Mouse (Mus musculus): ENCODE results near the gene B230217C12Rik.
"Not testable (repeated sequence)": the region's sequence is repeated elsewhere in the genome, so short reads cannot be mapped to it uniquely, and the experiment has no call there.

Gene B230217C12Rik

DNA sequence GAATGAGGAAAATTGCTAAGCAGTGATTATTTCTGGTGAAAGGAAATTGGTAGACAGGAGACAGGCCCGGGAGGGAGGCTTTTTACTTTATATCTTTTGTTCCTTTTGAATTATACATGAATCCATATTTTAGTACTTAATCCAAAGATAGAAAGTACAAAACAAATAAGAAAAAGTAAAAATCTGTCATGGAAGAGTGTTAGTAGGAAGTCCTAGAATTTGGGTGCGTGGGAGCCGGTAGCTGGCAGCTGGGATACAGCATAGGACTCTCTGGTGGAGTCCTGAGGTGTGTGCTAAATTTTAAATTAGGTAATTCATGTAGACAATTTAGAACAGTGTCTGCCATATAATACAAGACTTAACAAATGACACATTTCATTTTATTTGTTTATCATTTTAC, 27.0 kb downstream of the B230217C12Rik start:
- DNase-seq (ENCODE audit: low spot score): no peak

DNA sequence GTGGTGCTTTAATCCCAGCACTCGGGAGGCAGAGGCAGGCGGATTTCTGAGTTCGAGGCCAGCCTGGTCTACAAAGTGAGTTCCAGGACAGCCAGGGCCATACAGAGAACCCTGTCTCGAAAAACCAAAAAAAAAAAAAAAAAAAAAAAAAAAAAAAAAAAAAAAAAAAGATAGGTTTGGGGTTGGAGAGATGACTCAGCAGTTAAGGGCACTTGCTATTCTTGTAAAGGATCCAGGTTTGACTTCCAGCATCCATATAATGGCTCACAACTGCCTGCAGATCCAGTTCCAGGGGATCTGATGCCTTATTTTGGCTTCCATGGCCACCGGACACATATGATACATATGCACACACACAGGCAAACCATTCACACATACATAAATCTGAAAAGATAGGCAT, 31.8 kb downstream of the B230217C12Rik start:
- DNase-seq (ENCODE audit: low spot score): not testable (repeated sequence)

DNA sequence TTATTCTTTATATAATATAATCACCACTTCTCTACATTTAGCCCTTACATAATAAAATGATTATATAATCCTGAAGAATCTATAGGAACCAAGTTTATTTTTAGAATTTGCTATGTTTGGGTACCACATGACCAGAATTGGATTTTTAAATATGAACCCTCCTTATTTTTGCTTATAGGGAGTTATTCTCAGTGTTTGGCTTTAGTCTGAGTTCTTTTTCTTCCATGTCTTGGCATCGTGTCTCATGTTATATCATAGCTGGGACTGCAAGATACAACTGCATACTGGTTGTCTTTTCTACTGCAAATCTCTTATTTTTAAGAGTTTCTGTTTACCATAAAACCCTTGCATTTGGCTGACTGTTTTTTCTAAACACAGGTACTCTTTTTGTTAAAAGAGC, 33.8 kb downstream of the B230217C12Rik start:
- DNase-seq (ENCODE audit: low spot score): no peak

DNA sequence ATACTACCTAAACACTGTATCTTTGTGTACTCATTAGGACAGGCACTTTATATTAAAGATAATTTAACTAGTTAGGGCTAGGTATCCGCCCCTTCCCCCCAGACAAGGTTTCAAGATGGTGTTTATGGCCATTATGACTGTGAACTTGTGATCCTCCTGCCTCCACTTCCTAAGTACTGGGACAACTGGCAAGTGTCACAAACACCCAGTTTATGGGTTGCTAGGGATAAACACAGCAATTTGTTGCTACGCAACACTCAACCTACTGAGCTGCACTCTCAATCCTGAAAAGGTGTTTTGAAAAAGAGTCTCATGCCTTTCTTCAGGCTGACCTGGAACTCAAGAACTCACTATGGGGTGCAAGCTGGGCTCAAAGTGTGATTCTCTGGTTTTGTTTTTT, 36.8 kb downstream of the B230217C12Rik start:
- no peak for DNase-seq (ENCODE audit: low spot score)

DNA sequence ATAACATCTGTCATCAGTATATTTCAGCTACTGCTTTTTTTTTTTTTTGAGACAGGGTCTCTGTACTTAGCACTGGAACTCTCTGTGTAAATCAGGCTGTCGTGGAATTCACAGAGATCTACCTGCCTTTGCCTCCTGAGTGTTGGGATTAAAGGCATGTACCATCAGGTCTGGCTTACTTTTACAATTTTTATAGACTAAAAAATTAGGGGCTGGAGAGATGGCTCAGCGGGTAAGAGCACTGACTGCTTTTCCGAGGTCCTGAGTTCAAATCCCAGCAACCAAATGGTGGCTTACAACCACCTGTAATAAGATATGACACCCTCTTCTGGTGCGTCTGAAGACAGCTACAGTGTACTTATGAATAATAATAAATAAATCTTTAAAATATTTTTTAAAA, 39.8 kb downstream of the B230217C12Rik start:
- DNase-seq (ENCODE audit: low spot score): no peak

DNA sequence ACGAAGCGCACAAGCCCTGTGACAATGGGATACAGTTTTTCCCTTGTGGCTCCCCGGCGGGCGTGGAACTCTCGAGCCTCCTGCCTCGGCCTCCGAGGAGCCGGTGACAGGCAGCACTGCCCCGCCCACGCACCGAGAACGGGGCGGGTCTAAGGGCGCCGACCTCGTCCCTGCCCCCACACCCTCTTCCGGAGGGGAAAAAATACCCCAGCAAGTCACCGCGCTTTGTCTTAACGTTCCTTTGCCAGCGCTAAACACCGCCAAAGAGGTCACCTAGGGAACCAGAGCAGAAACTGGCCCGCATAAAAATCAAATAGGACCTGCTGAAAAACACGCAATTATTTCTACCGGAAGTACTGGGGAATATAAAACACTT, 43.0 kb downstream of the B230217C12Rik start:
- DNase-seq (ENCODE audit: low spot score): no peak

DNA sequence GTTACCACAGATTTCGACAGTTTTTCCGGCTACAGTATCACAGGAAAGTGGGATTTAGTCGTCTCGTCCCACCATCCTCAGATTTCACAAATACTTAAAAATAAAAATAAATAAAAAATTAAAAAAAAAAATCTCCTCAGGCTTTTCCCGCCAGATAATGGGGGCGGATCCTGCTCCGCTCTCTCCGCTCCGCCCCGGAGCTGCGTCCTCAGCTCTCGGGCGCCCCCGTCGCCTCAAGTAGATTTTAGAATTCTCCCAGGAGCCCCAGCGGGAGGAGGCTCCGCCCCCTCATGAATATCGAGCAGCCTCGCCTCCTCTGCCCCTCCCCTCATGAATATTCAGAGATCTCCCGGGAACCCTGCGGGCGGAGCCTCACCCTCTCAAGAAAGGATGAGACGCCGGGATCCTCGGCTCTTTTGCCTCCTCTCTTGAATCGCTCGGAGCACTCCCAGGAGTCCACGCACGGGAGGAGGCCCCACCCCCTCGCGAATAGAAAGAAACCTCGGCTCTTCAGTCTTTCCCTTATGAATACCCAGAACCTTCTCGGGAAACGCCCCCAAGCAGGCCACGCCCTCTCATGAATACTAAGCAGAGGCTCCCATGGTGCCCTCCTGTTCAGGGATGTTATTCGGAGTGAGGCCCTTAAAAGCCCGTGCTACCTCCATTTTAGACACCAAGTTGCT, 43.5 kb downstream of the B230217C12Rik start, which contains the start of gene Fbxo47:
Fbxo47 (minus strand) TSS at position 237 of the 683 bp plus-strand sequence.
- DNase-seq (ENCODE audit: low spot score): peak; percentile 98

DNA sequence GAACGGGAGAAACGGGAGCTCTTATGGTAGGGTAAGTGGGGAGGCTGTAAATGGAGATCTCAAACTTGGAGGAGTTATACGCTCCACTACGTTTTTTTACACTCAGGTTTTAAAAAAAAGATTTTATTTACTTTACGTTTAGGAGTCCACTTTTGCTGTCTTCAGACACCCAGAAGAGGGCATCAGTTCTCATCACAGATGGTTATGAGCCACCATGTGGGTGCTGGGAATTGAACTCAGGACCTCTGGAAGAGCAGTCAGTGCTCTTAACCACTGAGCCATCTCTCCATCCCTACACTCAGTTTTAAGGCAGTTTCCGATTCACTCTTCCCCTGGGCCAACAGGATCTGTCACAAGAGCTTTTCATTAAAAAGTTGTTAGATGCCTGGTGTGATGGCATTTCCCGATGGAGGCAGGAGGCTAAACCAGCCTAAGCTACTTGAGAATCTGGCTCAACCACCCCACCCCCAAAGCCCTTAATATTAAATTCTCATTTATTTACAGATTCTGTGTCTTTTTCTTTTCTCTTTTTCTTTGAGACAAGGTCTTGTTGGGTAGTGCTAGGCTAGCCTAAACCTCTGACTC, 44.1 kb downstream of the B230217C12Rik start:
- DNase-seq (ENCODE audit: low spot score): no peak

DNA sequence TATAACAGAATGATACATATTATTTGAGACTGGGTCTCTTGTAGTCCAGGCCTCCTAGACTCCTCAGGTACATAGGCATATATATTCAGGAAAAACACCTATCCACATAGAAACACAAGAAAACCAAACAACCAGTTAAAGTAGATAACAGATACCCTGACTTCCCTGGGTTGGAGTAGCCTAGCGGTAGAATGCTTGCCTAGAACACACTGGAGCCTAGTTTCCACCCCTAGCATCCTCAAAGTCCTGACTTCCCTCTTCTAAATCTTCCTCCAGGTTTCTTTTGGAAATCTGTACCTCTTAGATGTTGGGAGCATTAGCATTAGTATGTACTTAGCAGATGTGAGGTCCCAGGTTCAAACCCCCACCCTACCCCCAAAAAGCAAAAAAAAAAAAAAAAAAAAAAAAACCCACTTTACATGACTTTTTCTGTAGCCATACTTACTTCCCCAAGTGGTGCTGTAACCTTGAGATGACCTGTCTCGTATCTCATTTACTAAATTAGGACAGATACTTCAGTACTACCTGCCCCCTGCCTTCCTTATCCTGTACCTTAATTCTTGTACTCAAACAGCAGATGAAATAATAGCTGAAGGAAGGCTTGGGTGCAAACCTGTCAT, 44.8 kb downstream of the B230217C12Rik start:
- no peak for DNase-seq (ENCODE audit: low spot score)

DNA sequence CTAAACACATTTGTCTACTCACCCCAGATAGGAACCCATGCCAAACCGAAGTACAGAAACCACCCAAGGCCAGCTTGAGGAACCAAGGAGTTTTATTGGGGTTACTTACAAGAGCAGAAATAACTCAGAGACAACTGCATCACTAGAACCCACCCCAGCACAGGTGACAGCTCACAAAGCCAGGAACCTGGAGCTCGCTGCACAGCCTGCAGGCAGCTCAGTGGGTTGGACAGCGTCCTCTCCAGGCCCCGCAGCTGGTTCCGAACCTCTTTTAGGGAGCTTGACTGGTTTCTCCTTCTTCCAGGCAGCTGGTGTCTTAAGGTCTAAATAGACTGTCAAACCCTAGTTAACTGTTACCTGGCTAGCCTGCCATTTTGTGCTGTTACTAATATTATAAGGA, 51.2 kb downstream of the B230217C12Rik start:
- no peak for DNase-seq (ENCODE audit: low spot score)
